Mouse (Mus musculus) midbrain, embryonic 16.5 days (tissue): ENCODE data around the gene Pla2g6. TPM values are rescaled to one million over a fixed set of nuclear protein-coding genes. Genes with fewer than 3 reads are reported as not detected.
A peak's percentile ranks its signal among the peaks of the same experiment; 100 is the strongest.

Experiments used
- ATAC-seq: fragments of 200-750 bp; cut with Nextera tagmentation; 2 replicates; pipeline ENCODE4 v1.8.0; 2017; ENCODE audit warnings: moderate TSS enrichment
- H3K27ac ChIP-seq: fragments of 300-500 bp; sonication (generic); 2 replicates; pipeline ENCODE4 v1.5.1; 2014; ENCODE audit warnings: mild to moderate bottlenecking, low read length, mixed read lengths
- H3K27me3 ChIP-seq: fragments of 300-500 bp; sonication (generic); 2 replicates; pipeline ENCODE4 v1.6.1; 2014; ENCODE audit warnings: low read depth, low read length, mixed read lengths; ENCODE audit not compliant: control insufficient read depth, insufficient read depth
- H3K36me3 ChIP-seq: fragments of 300-500 bp; sonication (generic); 2 replicates; pipeline ENCODE4 v1.6.1; 2014; ENCODE audit warnings: mild to moderate bottlenecking, low read length, moderate library complexity, mixed read lengths; ENCODE audit not compliant: control insufficient read depth, insufficient read depth
- H3K4me1 ChIP-seq: fragments of 300-500 bp; sonication (generic); 2 replicates; pipeline ENCODE4 v1.6.1; 2014; ENCODE audit warnings: mild to moderate bottlenecking, low read length, mixed read lengths; ENCODE audit not compliant: control insufficient read depth, insufficient read depth
- H3K4me2 ChIP-seq: fragments of 300-500 bp; sonication (generic); 2 replicates; pipeline ENCODE4 v1.6.1; 2014; ENCODE audit warnings: mild to moderate bottlenecking, low read length, mixed read lengths
- H3K4me3 ChIP-seq: fragments of 300-500 bp; sonication (generic); 2 replicates; pipeline ENCODE4 v1.5.1; 2014; ENCODE audit warnings: low read depth, mild to moderate bottlenecking, low read length, moderate library complexity, mixed read lengths
- H3K9ac ChIP-seq: fragments of 300-500 bp; sonication (generic); 2 replicates; pipeline ENCODE4 v1.6.1; 2014; ENCODE audit warnings: low read depth, low read length, mixed read lengths
- H3K9me3 ChIP-seq: fragments of 300-500 bp; sonication (generic); replicated peaks from 2 replicates; pipeline ENCODE4 v1.6.1; 2014; ENCODE audit warnings: mild to moderate bottlenecking, low read length, mixed read lengths; ENCODE audit not compliant: control insufficient read depth, poor library complexity, severe bottlenecking
- WGBS: fragments of 180-500 bp; shearing (Covaris S2); extraction: QIAGEN DNeasy Blood & Tissue Kit; methylation state at CpG from one replicate; pipeline ENCODE4 v1.1.7; 2014; 5-methylcytosine and 5-hydroxymethylcytosine counted together
- microRNA counts: library from miRNA; unstranded; fragments of <30 nt; microRNA quantifications from one replicate; lab custom pipeline; 2016
- microRNA-seq: library from miRNA; unstranded; fragments of <30 nt; microRNA quantifications from one replicate; pipeline ENCODE4, GENCODE M21; 2017
- polyA plus RNA-seq: library from polyadenylated mRNA; unstranded; fragments of >200 nt; fragmentation: Nextera tagmentation; extraction: Ambion mirVana; gene quantifications from 2 replicates; pipeline ENCODE4 v1.2.1, GENCODE M21; 2015

The Pla2g6 gene
- polyA plus RNA-seq, 1 experiment from 2014 or later, result 29.8 TPM

- H3K27me3 ChIP-seq, result no peaks in the 10 kb centered on the region
- no peak overlapping the region for H3K4me2 ChIP-seq
- 92% methylated on average over 3 of the region's 3 CpGs for WGBS
- no peak overlapping the region for H3K4me3 ChIP-seq
- H3K9ac ChIP-seq, result no peak overlapping the region
- H3K9me3 ChIP-seq, result no peaks in the 10 kb centered on the region
- H3K36me3 ChIP-seq, result peaks cover 25% of the 10 kb centered on the region
- H3K27ac ChIP-seq, result no peak overlapping the region
- H3K4me1 ChIP-seq, result no peaks in the 10 kb centered on the region
- ATAC-seq, result no peak
Observed at GRCm38 (mm10) chr15:79245321-79245720, 82.9 kb downstream of the Pla2g6 start.

DNA sequence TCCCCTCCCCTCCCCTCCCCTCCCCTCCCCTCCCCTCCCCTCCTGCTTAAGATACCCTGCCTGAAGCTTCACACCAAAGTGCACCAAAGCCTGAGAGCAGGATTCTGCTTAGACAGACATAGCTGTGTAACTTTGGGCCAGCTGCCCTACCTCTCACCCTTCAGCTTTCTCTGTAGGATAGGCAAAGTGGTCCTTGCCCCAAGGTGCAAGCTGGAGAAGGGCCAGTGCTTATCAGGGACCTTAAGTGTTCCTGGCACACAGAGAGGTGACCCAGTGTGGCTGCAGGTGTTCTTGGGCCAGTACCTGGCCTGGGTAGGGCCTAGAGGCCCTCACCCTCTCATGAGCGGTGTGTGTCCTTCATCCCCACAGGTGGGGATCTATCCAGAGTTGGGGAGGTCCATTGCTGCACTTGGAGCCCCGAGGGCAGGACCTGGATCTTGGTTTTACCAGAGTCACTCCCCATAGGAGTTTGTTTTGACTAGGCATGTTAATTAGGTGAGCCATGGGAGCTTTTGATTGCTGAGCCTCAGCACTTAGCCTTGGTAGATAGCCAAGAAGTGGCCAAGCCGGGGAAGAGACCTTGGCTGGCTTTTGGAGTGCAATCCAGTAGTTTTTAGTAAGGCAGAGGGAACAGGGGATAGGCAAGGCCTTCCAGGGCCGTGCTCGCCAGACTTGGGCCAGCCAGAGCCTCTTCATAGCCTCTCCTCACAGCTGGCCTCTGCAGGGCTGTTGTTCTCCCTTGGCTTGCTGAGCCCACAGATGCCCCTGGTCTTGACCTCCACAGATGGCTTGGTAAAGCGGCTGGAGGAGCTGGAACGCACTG lies 83.9 kb downstream of the Pla2g6 start:
- WGBS, result 72% methylated on average over 7 of the region's 7 CpGs
- H3K27me3 ChIP-seq, result no peaks in the 10 kb centered on the region
- peaks cover 34% of the 10 kb centered on the region for H3K36me3 ChIP-seq
- H3K4me3 ChIP-seq, result no peak overlapping the region
- H3K9me3 ChIP-seq, result no peaks in the 10 kb centered on the region
- H3K4me2 ChIP-seq, result no peak overlapping the region
- H3K9ac ChIP-seq, result 0 out of 2 replicates have a peak overlapping the region, but pooled peaks have one; percentile 16
- no peak overlapping the region for H3K27ac ChIP-seq
- no peaks in the 10 kb centered on the region for H3K4me1 ChIP-seq
- ATAC-seq, result no peak

GRCm38 (mm10) chr15:79243234-79244042 lies 84.8 kb downstream of the Pla2g6 start:
- H3K4me3 ChIP-seq, result no peak overlapping the region
- H3K4me2 ChIP-seq, result peak overlapping the region; percentile 26; the same call in 1 of the 2 replicates
- H3K9ac ChIP-seq, result 0 out of 2 replicates have a peak overlapping the region, but pooled peaks have one; percentile 31
- peaks cover 35% of the 10 kb centered on the region for H3K36me3 ChIP-seq
- H3K9me3 ChIP-seq, result no peaks in the 10 kb centered on the region
- H3K27me3 ChIP-seq, result no peaks in the 10 kb centered on the region
- no peaks in the 10 kb centered on the region for H3K4me1 ChIP-seq
- 13% methylated on average over 10 of the region's 10 CpGs for WGBS
- H3K27ac ChIP-seq, result peak overlapping the region; percentile 57
- peak; percentile 97 for ATAC-seq

DNA sequence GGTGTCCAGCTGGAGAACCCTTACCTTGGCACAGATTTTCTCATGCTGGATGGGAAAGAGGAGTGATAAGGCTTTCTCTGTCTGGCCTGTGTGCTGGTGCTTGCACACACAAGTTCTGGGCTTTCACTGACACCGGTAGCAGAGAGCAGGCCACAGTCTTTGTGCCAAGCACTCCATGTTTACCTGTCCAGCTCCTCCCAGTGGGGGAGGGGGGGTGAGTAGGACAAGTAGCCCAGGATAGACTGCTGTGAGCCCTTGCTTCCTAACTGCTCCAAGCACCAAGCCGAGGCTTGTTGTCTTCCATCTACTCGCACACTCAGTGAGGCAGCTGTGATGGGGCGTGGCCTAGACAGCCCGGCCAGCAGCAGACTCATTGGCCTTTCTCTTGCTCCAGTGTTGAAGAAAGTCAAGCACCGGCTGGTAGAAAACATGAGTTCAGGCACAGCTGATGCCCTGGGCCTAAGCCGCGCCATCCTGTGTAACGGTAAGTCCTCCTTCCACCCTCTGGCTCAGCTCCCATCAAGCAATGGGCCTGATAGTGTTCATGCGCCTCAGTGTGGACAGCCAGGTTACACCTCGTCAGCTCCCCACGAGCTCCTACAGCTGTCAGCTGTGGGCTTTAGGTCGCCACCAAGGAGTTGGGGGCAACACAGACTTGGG lies 85.5 kb downstream of the Pla2g6 start:
- Histone ChIP-seq H3K27ac (peak overlapping the region; percentile 22; the same call in 1 of the 2 replicates), H3K4me2 (no peak overlapping the region), H3K36me3 (peaks cover 42% of the 10 kb centered on the region), H3K4me1 (no peaks in the 10 kb centered on the region), H3K9me3 (no peaks in the 10 kb centered on the region), H3K27me3 (no peaks in the 10 kb centered on the region), H3K9ac (no peak overlapping the region), H3K4me3 (no peak overlapping the region)
- WGBS, result 70% methylated on average over 13 of the region's 13 CpGs
- ATAC-seq, result peak; percentile 59

GRCm38 (mm10) chr15:79238036-79238435 lies 90.2 kb downstream of the Pla2g6 start:
- no peaks in the 10 kb centered on the region for H3K9me3 ChIP-seq
- H3K27me3 ChIP-seq, result no peaks in the 10 kb centered on the region
- ATAC-seq, result no peak
- H3K27ac ChIP-seq, result no peak overlapping the region
- WGBS, result 74% methylated on average over 6 of the region's 6 CpGs
- no peaks in the 10 kb centered on the region for H3K4me1 ChIP-seq
- no peak overlapping the region for H3K9ac ChIP-seq
- H3K4me2 ChIP-seq, result no peak overlapping the region
- H3K4me3 ChIP-seq, result no peak overlapping the region
- H3K36me3 ChIP-seq, result peaks cover 41% of the 10 kb centered on the region

MicroRNAs within 50 kb of the gene (microRNA counts, 519-probe panel; counts per million panel counts)
- microRNA mmu-miR-1943 (lab: Ali Mortazavi, UCI), result 1,966 counts per million, percentile 46 among the panel's probes with 10 or more counts

Small RNAs within 50 kb of the gene (microRNA-seq; reads per million reads assigned to microRNA genes)
- 1.9 reads per million, percentile 5 among the genes with 10 or more reads in this experiment for gene Mir1943

Other genes starting within 250 kb of the Pla2g6 start
- 12.0 and 12.7 TPM in 2 replicates for gene Micall1, start 219.5 kb downstream of the Pla2g6 start, polyA plus RNA-seq
- gene Polr2f, start 187.4 kb downstream of the Pla2g6 start, polyA plus RNA-seq, result 266 and 286 TPM in 2 replicates
- gene 1700088E04Rik, start 187.1 kb downstream of the Pla2g6 start, polyA plus RNA-seq, result 18.8 and 19.1 TPM in 2 replicates
- gene Sox10, start 163.2 kb downstream of the Pla2g6 start, polyA plus RNA-seq, result 3.0 and 3.8 TPM in 2 replicates
- 109 and 110 TPM in 2 replicates for gene Pick1, start 99.2 kb downstream of the Pla2g6 start, polyA plus RNA-seq
- 0.47 and 1.3 TPM in 2 replicates for gene Gm49486, start 99.0 kb downstream of the Pla2g6 start, polyA plus RNA-seq
- gene Slc16a8, start 73.6 kb downstream of the Pla2g6 start, polyA plus RNA-seq, result 0.40 and 0.61 TPM in 2 replicates
- 1.3 and 3.6 TPM in 2 replicates for gene Baiap2l2, start 42.9 kb downstream of the Pla2g6 start, polyA plus RNA-seq
- gene Maff, start 18.2 kb upstream of the Pla2g6 start, polyA plus RNA-seq, result 0.85 and 0.86 TPM in 2 replicates
- gene Tmem184b, start 75.2 kb upstream of the Pla2g6 start, polyA plus RNA-seq, result 42.5 and 43.2 TPM in 2 replicates
- 193 and 218 TPM in 2 replicates for gene Csnk1e, start 127.2 kb upstream of the Pla2g6 start, polyA plus RNA-seq
- gene Kcnj4, start 176.9 kb upstream of the Pla2g6 start, polyA plus RNA-seq, result not detected in 2 replicates
- 7.5 and 9.3 TPM in 2 replicates for gene Kdelr3, start 188.0 kb upstream of the Pla2g6 start, polyA plus RNA-seq
- gene Ddx17, start 218.4 kb upstream of the Pla2g6 start, polyA plus RNA-seq, result 49.8 and 56.8 TPM in 2 replicates